Mouse (Mus musculus) neutrophil, adult 59 days (primary cell): Measurements from ENCODE around the gene Mob3c. TPM values are rescaled to one million over a fixed set of nuclear protein-coding genes. Genes with fewer than 3 reads are reported as not detected.

ENCODE experiments used
- total RNA-seq, 2 experiments: library from RNA; stranded (reverse); gene quantifications; 1 replicate in 1 of 2; 2 replicates in 1 of 2; pipeline ENCODE4 v1.2.4; 2023

Mob3c gene
- 10 to 100 TPM; 15.1 to 19.0 TPM for total RNA-seq

DNA sequence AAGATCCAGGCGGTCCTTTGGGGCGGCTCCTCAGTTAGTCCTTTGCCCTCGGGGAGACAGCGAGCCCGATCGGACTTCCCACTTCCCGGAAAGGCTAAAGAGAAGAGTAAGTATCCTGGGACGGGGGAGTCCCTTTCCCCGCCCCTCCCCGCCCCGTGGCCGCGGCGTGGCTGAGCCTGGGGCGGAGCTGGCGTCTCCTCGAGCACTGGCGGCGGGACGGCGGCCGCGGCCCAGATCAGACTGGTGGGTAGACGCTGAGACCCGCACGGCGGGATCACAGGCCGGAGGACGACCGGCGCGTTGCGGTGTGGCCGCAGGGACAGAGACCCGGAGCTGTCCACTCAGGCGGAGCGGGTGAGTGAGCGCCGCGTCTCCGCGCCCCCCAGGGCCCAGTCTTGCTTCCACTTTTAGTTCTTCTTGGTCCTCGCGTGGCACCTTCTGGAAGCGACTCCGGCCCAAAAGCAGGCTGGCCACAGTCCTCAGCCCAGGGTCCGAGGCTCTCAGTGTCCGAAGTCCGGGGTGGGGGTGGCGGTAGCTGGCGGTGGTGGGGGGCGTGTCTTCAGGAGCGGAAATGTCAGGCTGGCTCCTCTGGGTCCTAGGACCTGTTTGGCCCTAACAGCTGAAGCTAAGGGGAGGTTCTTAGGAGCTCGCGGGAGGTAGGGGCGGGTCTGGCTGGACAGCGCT, at the start of gene Mob3c:
Gene Mob3c, plus strand, starts transcription at position 205 of the 684 bp plus-strand sequence.

DNA sequence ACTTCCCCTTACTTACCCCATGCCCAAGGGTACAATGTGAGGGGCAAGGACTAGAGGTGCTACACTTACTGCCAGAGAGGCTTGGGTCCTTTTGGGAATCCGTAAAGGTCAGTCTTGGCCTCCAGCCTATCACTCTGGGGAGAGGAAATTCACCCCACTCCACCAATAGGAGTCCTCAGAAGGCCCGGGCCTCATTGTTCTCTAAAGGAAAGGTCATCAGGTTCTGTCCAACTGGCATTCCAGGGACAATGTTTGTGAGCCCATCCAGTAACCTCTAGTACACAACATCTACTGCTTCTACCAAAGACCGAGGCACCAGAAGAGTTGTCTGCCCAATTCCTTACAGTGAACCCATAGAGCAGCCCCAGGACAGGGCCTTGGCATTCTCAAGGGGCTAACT, 47.0 kb upstream of the Mob3c start, which contains the start of gene Tex38:
Gene Tex38, minus strand, starts transcription at position 101 of the 400 bp plus-strand sequence.

DNA sequence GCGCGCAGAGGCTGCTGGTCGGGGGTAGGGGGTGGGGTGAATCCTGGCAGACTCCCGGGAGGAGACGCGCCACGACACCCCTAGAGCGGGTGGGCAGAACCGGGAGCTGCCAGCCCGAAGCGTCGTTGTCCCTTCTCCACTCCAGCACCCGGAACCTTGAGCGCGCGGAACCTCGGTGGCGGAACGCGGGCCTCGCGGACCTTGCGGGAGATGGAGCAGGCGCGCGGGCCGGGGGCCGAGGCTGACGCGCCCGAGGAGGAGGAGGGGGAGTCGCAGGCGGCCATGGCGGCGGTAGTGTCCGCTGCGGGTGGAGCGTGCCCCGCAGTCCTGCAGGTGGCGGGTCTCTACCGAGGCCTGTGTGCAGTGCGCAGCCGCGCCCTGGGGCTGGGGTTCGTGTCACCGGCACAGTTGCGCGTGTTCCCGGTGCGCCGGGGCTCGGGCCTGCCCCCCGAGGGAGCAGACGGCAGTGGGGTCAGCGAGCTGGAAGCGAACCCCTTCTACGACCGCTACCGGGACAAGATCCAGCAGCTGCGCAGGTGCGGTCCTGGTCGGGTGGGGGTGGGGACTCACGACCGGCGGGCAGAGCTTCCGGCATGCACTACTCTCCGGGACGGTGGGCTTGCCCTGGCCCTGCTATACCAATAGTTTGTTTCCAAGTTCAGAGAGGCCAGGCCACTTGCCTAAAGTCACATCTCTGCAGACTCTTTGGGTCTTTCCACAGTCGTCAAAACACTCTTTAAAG, 43.0 kb upstream of the Mob3c start, which contains the start of gene Atpaf1:
Gene Atpaf1, plus strand, starts transcription at position 44 of the 742 bp plus-strand sequence.

DNA sequence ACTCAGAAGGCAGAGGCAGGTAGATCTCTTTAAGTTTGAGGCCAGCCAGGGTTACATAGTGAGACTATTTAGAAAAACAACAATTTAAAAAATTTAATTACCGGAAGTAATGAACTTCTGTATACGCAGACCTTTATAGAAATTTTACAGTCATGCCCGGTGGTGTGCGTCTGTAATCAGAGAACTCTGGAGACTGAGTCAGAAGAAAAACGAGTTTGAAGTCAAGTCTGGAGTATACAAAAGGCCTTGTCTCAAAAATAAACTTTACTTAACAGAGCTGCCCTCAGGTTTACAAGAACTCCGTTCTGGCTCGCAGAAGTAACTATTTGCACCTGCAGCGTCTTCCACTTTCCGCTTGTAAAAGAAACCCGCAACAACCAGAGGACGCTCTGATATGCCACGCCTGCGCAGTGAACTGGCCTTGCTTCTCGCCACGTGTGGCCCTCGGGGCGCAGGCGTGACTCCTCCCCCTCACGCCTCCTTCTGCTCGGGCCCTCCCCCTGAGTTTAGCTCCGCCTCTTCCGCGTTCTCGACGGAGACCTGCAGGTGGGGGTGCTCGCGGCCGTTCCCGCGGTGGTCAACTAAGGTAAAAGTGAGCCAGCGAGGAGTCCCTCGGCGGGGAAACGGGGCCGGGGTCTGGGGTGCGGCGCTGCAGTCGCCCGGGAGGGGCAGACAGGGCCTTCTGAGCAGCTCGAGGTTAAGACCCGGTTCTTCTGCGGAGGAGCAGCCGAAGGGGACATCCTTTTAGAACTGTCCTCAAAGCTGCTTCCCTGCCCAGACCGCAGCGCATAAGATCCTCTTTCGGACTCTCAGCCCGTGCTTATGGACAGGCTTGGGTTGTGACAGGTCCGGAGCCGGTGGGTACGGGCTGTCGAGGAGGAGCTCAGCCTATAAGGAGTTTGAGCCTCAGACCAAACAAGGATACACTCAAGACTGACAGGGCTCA, 11.1 kb downstream of the Mob3c start, which contains the start of gene Mknk1:
Gene Mknk1, plus strand, starts transcription at position 503 of the 946 bp plus-strand sequence.

DNA sequence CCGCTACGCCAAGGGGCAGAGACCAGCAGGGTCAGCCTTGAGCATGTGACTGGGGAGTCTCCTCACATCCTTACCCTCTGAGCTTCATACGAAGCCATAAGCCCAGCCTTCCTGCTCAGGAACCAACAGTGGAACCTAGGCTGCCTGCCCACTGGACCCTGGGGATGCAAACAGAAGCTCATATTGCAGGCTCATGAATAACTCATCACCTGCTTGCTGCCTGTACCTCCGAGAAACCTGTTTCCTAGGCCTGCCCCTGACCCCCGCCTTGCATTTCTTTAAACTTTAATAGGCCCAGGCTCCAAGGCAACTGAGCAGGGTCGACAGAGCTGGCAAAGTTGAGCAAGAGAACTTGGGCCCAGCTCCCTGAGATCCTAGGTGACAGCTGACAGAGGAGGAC, 56.1 kb downstream of the Mob3c start, which contains the start of gene Kncn:
Gene Kncn, plus strand, starts transcription at position 379 of the 400 bp plus-strand sequence.

Other genes with a start within 250 kb of the Mob3c start
- gene Cyp4a32, start 227.1 kb upstream of the Mob3c start, total RNA-seq = not detected
- under 1 TPM in 1 of 2 experiments, not detected in 1; 0.42 TPM for gene Cyp4b1, start 180.4 kb upstream of the Mob3c start, total RNA-seq
- 10 to 100 TPM; 33.6 to 36.6 TPM for gene Efcab14, start 90.3 kb upstream of the Mob3c start, total RNA-seq
- gene Tex38, start 47.1 kb upstream of the Mob3c start, total RNA-seq = not detected
- 1 to 10 TPM; 6.8 to 9.7 TPM for gene Atpaf1, start 43.3 kb upstream of the Mob3c start, total RNA-seq
- 100 to 1,000 TPM; 114 to 134 TPM for gene Mknk1, start 11.1 kb downstream of the Mob3c start, total RNA-seq
- gene Kncn, start 56.3 kb downstream of the Mob3c start, total RNA-seq = under 1 TPM in 1 of 2 experiments, not detected in 1; 0.42 TPM
- not detected for gene 6430628N08Rik, start 62.6 kb downstream of the Mob3c start, total RNA-seq
- gene Dmbx1, start 111.8 kb downstream of the Mob3c start, total RNA-seq = not detected
- 1 to 10 TPM; 1.1 to 1.4 TPM for gene Faah, start 189.8 kb downstream of the Mob3c start, total RNA-seq
- 1 to 10 TPM; 7.0 to 8.9 TPM for gene Nsun4, start 225.8 kb downstream of the Mob3c start, total RNA-seq
- gene Uqcrh, start 247.0 kb downstream of the Mob3c start, total RNA-seq = 100 to 1,000 TPM; 201 to 227 TPM
- 10 to 100 TPM; 18.4 to 22.5 TPM for gene Lrrc41, start 247.2 kb downstream of the Mob3c start, total RNA-seq